Mouse (Mus musculus) ES-E14 (cell line): ENCODE results near the gene Bri3. TPM values are rescaled to one million over a fixed set of nuclear protein-coding genes. Genes with fewer than 3 reads are reported as not detected.

ENCODE experiments used
- DNase-seq: peaks from one replicate; pipeline ENCODE4 v3.0.0-alpha.2; 2013; ENCODE audit warnings: low read depth, low spot score
- H3K27ac ChIP-seq: 2 replicates; pipeline ENCODE4 v1.5.1; 2012; ENCODE audit warnings: low read depth, mild to moderate bottlenecking, low read length, moderate library complexity, mixed read lengths; ENCODE audit not compliant: poor library complexity, insufficient read depth, severe bottlenecking
- H3K36me3 ChIP-seq: 2 replicates; pipeline ENCODE4 v1.6.1; 2012; ENCODE audit warnings: mild to moderate bottlenecking, low read length, moderate library complexity, mixed read lengths; ENCODE audit not compliant: control insufficient read depth, poor library complexity, insufficient read depth, severe bottlenecking
- H3K4me1 ChIP-seq, 2 experiments: fragments of 150-350 bp in 1 of 2; sonication (generic) in 1 of 2; 2 replicates each; pipeline ENCODE4 v1.6.1; 2012; ENCODE audit warnings: low read length in 2 of 2, mild to moderate bottlenecking in 1 of 2, mixed read lengths in 1 of 2; ENCODE audit not compliant: control insufficient read depth in 2 of 2, insufficient read depth in 2 of 2, poor library complexity in 1 of 2
- H3K4me3 ChIP-seq, 2 experiments: fragments of 150-350 bp in 1 of 2; sonication (generic) in 1 of 2; 2 replicates each; pipeline ENCODE4 v1.5.1; 2012; ENCODE audit warnings: low read length in 2 of 2, low read depth in 1 of 2, mild to moderate bottlenecking in 1 of 2, mixed read lengths in 1 of 2; ENCODE audit not compliant: insufficient read depth in 1 of 2, poor library complexity in 1 of 2, severe bottlenecking in 1 of 2
- H3K9ac ChIP-seq: 2 replicates; pipeline ENCODE4 v1.6.1; 2012; ENCODE audit warnings: low read depth, mild to moderate bottlenecking, low read length, mixed read lengths; ENCODE audit not compliant: poor library complexity, insufficient read depth, severe bottlenecking
- H3K9me3 ChIP-seq: fragments of 150-350 bp; sonication (generic); 2 replicates; pipeline ENCODE4 v1.6.1; 2012; ENCODE audit warnings: low read depth, mild to moderate bottlenecking, low read length; ENCODE audit not compliant: control insufficient read depth, insufficient read depth
- CHD2 ChIP-seq: IDR thresholded peaks from 2 replicates; pipeline ENCODE4 v1.6.1; 2014; ENCODE audit warnings: mild to moderate bottlenecking, low read depth, low read length, inconsistent platforms
- HCFC1 ChIP-seq: IDR thresholded peaks from 2 replicates; pipeline ENCODE4 v1.6.1; 2012; ENCODE audit warnings: low read length, inconsistent platforms, borderline replicate concordance; ENCODE audit not compliant: insufficient read depth
- MAFK ChIP-seq: IDR thresholded peaks from 2 replicates; pipeline ENCODE4 v1.6.1; 2014; ENCODE audit warnings: mild to moderate bottlenecking, low read depth, low read length, inconsistent platforms; ENCODE audit not compliant: insufficient read depth
- ZC3H11A ChIP-seq: IDR thresholded peaks from 2 replicates; pipeline ENCODE4 v1.6.1; 2012; ENCODE audit warnings: low read depth, mild to moderate bottlenecking, inconsistent platforms, low read length, borderline replicate concordance
- ZNF384 ChIP-seq: IDR thresholded peaks from 2 replicates; pipeline ENCODE4 v1.6.1; 2012; ENCODE audit warnings: low read depth, low read length, inconsistent platforms
- in situ Hi-C, 2 experiments: fragments of 600-800 bp; cut with MboI; formaldehyde crosslinking; loops; one replicate each; pipeline ENCODE4 v1.15.1; 2025; ENCODE audit warnings: low sequenced_read_pairs in 2 of 2, inconsistent platforms in 1 of 2; ENCODE audit not compliant: unreplicated experiment in 2 of 2
- total RNA-seq: library from RNA; depleted of rRNA; stranded (reverse); fragments of 300-350 nt; gene quantifications from 2 replicates; pipeline ENCODE4 v1.2.3, GENCODE M21; 2012

The Bri3 gene
- total RNA-seq, 1 experiment, result 26.4 TPM

DNA sequence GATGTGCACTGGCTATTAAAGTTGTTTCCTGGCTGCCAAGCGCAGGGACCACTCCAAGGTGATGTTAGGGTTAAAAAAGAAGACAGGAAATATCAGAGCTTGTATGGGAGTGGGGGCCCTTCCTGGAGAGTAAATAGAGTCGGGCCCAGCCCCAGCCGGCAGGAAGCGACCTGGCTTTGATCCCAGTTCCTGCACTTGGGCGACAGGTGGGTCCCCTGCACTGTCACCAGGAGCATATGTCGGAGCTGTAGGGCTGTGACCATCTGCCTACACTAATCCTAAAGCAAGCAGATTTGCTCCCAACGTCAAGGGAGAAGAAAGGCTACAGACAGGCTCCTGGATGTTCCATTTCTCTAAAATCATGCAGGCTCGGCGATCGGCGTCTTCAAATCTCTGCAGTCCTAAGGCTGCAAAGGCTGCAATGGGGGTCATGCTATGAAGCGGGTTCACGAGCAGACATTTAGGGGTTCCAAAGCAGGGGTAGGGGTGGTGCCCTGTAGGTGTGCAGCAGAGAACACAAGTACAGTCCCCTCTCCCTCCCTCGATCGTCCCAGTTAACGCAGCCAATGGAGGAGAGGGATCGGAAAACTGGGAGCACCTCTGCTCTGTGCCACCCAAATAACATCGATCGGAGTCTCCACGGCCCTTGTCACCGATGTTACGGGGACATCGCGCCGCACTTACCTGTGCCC lies 21.3 kb upstream of the Bri3 start:
- Histone ChIP-seq H3K27ac (no peak overlapping the region), H3K9ac (peak overlapping the region; percentile 74), H3K4me3 (peak overlapping the region; percentile 71 to 91), H3K36me3 (no peaks in the 10 kb centered on the region), H3K9me3 (no peaks in the 10 kb centered on the region), H3K4me1 (peaks cover 3 to 20% of the 10 kb centered on the region in 2 experiments; a peak in 2 of 4 replicates)
- no peak for DNase-seq
- TF ChIP-seq HCFC1 (no peak), ZC3H11A (no peak), MAFK (no peak), ZNF384 (no peak), CHD2 (no peak)
- in situ Hi-C loops, result no loop called here

- H3K27ac ChIP-seq, result no peak within 1 kb of the TSS
- no peak for TF ChIP-seq ZC3H11A
- TF ChIP-seq HCFC1, result no peak
- TF ChIP-seq MAFK, result no peak
- no peak for TF ChIP-seq ZNF384
- no peak for TF ChIP-seq CHD2
Observed at GRCm38 (mm10) chr5:144223503-144223862, 20.8 kb upstream of the Bri3 start, which contains the start of gene Tecpr1. Gene Tecpr1, minus strand, starts transcription at chr5:144223615.

GRCm38 (mm10) chr5:144223899-144224816 lies 20.1 kb upstream of the Bri3 start:
- Histone ChIP-seq H3K27ac (no peak overlapping the region), H3K9me3 (no peaks in the 10 kb centered on the region), H3K36me3 (no peaks in the 10 kb centered on the region), H3K9ac (peak overlapping the region; percentile 76), H3K4me1 (peaks cover 3 to 12% of the 10 kb centered on the region in 2 experiments; a peak in 2 of 4 replicates), H3K4me3 (peak overlapping the region; percentile 73 to 91)
- DNase-seq, result no peak
- in situ Hi-C loops, result no loop called here
- TF ChIP-seq MAFK (no peak), ZNF384 (no peak), CHD2 (no peak), ZC3H11A (no peak), HCFC1 (no peak)

More at GRCm38 (mm10) chr5:144223503-144223862, 20.8 kb upstream of the Bri3 start, which contains the start of gene Tecpr1:
- Histone ChIP-seq H3K9me3 (no peaks in the 10 kb centered on the region), H3K4me3 (peak within 1 kb of the TSS; percentile 73 to 91), H3K4me1 (peaks cover 3 to 17% of the 10 kb centered on the region in 2 experiments; a peak in 2 of 4 replicates), H3K9ac (peak within 1 kb of the TSS; percentile 76), H3K36me3 (no peaks in the 10 kb centered on the region)
- in situ Hi-C loops, result no loop called here
- DNase-seq, result peak; percentile 93

DNA sequence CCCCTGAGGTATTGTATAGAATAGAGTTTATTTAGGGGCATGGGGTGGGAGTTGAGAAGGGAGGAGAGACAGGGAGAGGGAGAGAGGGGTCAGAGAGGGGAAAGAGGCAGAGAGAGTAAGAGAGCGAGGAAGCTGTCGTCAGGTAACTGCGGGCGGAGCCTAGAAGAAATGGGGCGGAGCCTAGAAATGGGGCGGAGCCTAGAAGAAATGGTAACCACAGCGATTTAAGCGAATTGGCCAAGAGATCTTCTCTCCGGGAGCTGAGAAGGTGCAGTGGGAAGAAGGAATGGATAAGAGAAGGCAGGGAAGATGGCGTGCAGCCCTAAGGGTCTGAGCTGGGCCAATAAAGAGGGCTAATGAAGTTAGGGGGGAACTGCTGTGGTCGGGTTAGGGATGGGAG lies 18.0 kb upstream of the Bri3 start:
- Histone ChIP-seq H3K27ac (no peak overlapping the region), H3K9ac (peak overlapping the region; percentile 50; the same call in 1 of the 2 replicates), H3K9me3 (no peaks in the 10 kb centered on the region), H3K4me1 (peaks cover 0 to 4% of the 10 kb centered on the region in 2 experiments; a peak in 1 of 4 replicates), H3K36me3 (no peaks in the 10 kb centered on the region), H3K4me3 (peak overlapping the region; percentile 59 to 72)
- in situ Hi-C loops, result no loop called here
- DNase-seq, result peak; percentile 57
- TF ChIP-seq HCFC1 (no peak), ZC3H11A (no peak), MAFK (no peak), ZNF384 (no peak), CHD2 (no peak)
